Mouse (Mus musculus) CD4-positive, CD25-positive, alpha-beta regulatory T cell, adult 4 months (primary cell): ENCODE results near the gene Exoc5. TPM values are rescaled to one million over a fixed set of nuclear protein-coding genes. Genes with fewer than 3 reads are reported as not detected.
A peak's percentile ranks its signal among the peaks of the same experiment; 100 is the strongest.
"Not testable (repeated sequence)": the region's sequence is repeated elsewhere in the genome, so short reads cannot be mapped to it uniquely, and the experiment has no call there.

ENCODE experiments used
- ATAC-seq: one replicate; pipeline ENCODE4 v1.8.0; 2017
- polyA plus RNA-seq, 2 experiments: library from polyadenylated mRNA; unstranded; fragments of 100-300 nt; shearing (Covaris generic); gene quantifications; one replicate each; pipeline ENCODE4 v1.2.1; 2017

Exoc5 gene
- 10 to 100 TPM; 12.1 to 16.7 TPM for polyA plus RNA-seq

- peak; percentile 88 for ATAC-seq
Measured at GRCm38 (mm10) chr14:49066274-49066823, at the start of gene Exoc5. Exoc5 (minus strand) TSS chr14:49066653.

DNA sequence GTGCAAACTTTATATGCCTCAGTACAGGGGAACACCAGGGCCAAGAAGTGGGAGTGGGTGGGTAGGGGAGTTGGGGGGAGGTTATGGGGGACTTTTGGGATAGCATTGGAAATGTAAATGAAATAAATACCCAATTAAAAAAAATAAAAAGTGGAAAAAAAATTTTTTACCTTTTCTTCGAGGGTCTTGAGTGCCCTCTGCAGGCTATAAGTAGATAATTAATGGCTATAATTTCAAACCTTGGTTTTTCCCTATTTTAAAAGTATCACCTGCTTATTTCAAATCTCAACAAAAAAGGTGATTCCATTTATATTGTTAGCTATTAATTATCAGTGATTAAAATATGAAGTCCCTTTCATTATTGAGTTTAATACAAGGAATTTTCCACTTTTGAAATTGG is 25.3 kb upstream of the Exoc5 start:
- ATAC-seq = not testable (repeated sequence)

DNA sequence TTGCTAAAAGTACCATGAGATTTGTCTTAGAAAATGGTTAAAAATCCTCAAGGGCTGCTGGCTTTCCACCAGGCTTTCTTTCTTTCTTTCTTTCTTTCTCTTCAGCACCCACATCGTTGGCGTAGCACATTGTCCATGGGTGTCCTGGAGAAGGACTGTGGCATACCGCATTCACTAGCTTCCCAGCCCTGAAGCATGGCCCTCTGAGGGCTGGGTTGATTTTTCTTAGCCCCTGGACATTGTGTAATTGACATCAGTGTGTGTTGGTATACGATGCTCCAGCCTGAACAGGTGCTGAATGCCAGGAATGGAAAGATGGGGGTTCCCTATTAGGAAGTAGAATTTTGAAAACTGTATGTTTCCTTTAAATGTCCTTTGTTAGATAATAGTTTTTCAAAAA is 24.8 kb upstream of the Exoc5 start:
- ATAC-seq = no peak

GRCm38 (mm10) chr14:49090102-49090501 is 23.6 kb upstream of the Exoc5 start:
- no peak for ATAC-seq

DNA sequence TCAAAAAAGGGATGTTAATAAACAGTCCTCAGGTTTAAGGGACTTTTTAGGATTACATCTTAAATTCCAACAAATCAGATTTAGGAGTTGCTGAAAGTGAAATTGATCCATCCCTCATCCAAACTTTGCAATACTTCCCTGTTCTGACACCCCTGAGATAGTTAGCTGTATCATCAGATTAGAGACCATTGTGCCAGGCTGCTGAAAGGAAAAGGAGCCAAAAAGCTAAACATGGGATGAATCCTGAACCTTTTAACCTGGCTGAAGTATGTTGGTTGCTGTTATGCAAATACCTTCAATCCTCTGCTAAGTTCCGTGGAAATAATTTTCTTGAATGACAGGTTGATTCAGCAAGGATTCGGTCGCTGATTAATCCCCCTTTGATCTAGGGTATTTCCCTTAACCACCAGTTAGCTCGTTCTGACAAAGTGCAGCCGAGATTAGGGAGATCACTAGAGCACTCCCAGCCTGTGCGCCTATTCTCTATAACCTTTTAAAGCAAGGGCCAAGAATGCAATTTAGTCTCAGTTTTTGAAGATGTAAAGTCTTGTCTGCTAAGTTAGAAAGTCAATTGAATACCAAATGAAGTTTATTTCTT is 23.1 kb upstream of the Exoc5 start:
- peak; percentile 96 for ATAC-seq

DNA sequence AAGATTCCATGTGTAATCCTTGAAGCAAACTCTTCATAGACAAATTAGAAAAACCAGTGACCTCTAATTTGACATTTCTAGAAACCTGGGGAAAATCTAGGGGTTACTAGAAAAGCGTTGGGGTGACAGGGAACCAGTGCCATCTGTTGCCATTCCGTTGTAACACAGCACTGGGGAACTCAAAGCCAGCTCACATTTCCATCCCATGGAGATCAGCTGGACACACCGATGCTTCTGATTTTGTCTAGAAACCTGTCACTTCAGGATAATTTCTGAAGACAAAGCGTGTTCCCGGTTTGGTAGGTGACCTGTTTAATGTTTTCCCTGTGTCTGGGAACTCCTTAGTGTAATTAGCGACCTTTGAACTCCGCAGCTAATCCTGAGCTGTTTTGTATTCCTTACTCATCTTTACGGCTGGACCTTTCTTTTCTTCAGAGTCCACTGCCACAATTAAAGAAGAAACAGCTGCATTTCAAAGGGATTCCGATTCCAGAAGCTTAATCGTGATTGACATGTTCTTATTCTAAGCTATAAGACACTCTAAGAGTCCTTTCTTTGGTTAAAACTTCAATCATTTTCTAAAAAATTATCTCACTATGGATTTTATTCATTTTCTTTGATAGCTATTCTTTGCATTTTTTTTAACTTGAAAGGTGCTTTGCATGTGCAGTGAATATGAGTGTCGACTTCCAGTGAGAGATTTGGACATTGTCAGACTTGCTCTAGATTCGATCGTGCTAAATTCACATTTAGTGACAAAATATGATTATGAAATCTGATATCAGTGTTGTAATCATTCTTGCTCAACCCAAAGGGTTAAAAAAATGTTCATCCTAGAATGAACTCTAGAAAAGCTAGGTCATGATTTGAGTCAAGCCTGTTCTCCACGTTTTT is 21.9 kb upstream of the Exoc5 start:
- ATAC-seq = no peak

GRCm38 (mm10) chr14:49086522-49086921 is 20.1 kb upstream of the Exoc5 start:
- no peak for ATAC-seq

DNA sequence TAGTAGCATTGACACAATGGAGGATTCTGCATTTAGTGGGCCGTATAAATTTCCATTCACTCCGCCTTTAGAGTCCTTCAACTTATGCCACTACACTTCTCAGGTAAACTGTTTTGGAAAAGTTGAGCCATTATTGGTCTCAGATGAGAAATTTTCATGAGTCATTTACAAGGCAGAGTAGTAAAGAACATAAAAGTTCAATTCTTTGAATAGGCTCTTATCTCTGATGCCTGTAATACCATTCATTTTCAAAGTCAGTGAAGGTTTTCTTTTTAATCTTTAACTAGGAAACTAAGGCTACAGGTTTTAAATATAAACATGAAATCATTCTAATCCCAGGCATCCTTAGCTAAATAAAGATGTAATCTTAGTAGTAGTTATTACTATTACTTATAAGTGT is 12.4 kb upstream of the Exoc5 start:
- no peak for ATAC-seq

DNA sequence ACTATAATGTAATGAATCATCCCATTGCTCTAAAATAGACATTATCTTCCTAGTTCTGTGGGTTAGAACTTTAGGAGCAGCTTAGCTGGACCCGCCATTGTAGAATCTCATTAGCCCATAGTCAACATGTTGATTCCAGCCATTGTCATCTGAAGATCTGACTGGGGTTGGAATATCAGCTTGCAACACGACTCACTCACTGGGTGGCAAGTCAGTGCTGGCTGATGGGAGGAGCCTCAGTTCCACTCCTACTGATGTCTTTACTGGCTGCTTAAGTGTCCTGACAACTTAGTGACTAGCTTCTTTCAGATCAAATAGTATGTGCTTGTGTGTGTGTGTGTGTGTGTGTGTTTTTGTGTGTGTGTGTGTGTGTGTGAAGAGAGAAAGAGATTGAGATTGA is 7.9 kb upstream of the Exoc5 start:
- no peak for ATAC-seq

GRCm38 (mm10) chr14:49073896-49074295 is 7.4 kb upstream of the Exoc5 start:
- ATAC-seq = no peak

- no peak for ATAC-seq
Measured at GRCm38 (mm10) chr14:49072837-49073236, 6.4 kb upstream of the Exoc5 start.

DNA sequence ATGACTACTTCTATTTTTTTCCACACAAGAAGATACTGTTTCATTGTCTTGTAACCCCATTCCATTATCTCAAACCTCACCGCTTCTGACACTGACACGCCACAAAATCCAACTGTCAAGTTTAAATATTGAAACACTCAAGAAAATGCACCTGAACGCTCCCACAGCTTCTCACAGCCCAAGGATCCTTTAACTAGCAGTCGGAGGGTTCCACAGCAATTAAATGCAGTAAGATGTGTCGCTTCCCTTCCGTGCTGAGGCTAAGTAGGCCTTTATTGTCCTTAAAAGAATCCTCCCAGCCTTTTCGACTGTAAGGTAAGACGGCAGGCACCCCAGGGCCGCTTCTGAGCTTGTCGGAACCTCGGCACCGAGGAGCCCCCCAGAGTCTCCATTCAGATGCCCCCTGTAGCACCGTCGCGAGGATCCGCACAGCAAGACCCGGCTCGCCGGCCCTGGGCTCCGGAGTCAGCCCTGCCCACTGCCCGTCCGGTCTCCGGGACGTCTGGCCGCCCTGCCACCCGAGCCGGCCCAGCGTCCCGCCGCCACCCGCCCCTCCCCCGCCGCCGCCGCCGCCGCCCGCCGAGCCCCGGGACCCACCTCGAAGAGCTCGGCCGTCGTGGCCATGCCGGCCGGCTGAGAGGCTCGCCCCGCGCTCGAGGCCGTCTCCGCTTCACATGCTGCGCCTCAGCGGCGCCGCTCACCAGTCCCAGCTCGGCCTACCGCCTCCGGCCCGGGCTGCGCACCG is 752 bp downstream of the Exoc5 start, which contains the start of gene Ap5m1:
TSS of gene Ap5m1 (plus strand) at position 569 of the 745 bp plus-strand sequence.
- ATAC-seq = peak; percentile 22

DNA sequence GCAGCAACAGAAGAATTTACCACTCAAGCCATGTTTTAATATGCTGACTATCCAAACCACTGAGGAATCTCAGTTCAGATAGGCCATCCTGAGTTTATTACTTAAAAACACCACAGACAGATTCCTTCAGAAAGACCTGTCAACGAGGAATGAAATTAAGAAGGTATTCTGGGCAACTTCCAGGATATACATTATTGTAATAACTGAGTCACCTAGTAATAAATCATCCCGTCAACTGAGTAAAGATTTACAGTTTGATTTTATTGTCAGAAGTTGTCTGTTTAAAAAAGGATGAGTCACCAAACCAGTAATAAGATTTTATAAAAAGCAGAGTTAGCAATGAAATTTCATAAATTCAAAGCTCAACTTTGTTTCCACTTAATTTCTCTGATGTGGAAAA is 2.6 kb downstream of the Exoc5 start:
- no peak for ATAC-seq

GRCm38 (mm10) chr14:49049492-49049891 is 17.0 kb downstream of the Exoc5 start:
- no peak for ATAC-seq

DNA sequence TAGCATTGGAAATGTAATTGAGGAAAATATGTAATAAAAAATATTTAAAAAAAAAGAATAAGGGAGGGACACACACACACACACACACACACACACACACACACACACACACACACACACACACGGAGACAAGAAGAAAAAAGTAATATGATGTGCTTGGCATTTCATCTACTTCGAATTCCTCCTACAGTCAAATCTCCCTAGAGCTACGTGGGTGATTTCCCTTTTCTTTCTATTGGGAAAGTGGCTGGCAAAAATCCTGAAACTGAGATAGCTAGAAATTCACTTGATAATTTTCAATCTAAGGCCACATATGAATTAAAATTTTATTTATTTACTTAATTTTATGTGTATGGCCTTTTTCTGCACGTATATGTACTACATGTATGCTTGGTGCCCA is 20.8 kb downstream of the Exoc5 start:
- ATAC-seq = no peak

DNA sequence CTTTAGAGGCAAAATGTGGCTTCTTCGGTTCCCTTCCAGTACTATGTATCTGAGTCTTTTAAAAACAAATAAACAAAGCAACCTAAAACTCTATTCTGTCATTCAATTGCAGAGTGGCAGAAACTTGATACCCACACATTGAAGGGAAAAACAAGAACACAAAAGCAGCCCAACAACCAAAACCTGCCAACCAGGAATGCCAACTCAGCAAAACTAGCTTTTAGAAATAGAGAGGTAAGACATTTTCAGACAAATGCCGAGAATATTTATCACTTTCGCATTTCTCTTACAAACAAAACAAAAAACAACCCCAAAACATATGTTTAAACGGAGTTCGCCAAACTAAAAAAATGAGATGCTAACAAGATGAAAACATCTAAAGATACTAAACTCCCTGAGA is 37.5 kb downstream of the Exoc5 start:
- no peak for ATAC-seq

- ATAC-seq = no peak
Measured at GRCm38 (mm10) chr14:49027779-49028368, 38.6 kb downstream of the Exoc5 start.

DNA sequence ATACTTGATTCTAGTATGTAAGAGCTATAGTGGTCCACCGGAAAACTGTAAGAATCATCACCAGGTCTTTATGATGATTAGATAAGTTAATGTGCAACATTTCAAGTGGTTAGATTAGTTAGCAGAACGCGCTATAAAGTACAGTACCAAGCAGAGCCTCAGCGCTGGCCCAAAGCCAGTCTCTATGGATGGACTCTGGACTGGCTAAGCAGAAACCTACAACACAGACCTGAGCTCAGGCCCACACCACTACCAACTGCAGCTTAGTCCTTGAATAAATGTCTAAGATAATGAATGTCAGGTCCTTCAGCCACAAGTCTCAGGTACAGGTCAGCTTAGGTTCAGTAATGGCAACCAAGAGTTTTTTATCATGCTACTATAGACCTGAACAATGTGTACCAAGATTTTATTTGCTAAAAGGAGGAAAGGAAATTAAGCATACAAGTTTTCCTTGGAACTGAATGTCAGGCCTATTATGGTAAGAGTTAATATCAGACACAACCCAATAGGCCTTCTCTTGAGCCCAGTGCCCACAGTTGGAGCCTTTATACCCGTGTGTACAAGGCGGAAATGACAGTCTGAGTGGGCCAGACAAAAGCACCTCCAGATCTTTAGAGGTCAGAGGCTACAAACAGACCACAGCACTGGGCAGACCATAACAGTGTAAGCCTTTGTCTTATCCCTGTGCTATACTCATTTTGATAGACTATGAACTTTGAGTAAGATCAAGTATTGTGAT is 39.2 kb downstream of the Exoc5 start:
- ATAC-seq = no peak

GRCm38 (mm10) chr14:49019765-49020164 is 46.7 kb downstream of the Exoc5 start:
- no peak for ATAC-seq

DNA sequence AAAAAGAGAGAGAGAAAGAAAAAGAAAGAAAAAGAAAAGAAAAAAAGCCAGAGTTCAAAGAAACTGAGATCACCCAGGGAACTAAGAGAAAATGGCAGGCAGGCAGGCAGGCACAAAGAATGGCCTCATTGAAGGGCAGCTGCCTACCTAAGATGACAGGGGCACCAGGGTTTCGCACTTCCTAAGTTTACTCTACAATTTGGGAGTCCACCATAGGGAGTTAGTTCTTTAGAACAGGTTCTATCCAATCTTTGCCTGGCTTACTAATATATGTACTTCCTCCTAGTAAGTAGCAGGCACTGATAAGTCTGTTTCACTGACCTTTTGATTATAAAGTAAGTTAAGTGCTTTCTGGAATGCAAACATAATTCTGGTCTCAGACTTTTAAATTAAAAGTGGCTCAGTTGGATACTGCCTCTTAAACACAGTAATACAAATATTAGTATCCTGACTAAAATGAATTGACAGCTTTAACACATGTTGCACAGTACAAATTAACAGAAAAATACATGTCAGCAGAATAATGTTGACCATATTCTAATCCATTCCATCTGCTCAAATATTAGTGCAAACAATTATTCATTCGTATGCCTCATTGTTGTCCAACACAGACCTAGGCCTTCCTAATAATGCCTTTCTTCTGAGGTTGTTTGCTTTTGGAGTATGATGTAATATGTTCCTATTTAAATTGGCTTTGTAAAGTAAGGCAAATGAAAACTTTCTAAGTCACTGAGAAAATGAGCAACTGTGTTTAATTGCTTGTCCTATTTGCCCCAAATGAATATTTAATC is 57.9 kb downstream of the Exoc5 start:
- no peak for ATAC-seq

DNA sequence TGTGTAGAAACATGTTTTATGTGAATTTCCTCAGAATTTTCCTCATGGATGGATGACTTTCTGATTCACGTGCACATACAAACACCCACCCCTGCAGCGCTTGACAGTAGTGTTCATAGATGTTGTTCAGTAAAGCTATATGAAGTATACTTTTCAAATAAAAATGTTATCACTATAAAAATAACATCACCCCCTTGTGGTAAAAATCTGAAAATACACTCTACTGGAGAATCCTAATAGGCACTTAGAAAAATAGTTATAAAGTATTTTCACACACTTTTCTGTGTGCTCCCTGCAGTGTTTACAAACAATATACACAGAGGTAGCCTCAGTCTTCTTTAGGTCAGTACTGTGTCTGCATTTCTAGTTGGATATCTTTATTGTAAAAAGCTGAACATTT is 58.5 kb downstream of the Exoc5 start:
- ATAC-seq = no peak
